Comparison of ENCODE assay signal across 21 mouse cellular contexts in the genomic region with DNA sequence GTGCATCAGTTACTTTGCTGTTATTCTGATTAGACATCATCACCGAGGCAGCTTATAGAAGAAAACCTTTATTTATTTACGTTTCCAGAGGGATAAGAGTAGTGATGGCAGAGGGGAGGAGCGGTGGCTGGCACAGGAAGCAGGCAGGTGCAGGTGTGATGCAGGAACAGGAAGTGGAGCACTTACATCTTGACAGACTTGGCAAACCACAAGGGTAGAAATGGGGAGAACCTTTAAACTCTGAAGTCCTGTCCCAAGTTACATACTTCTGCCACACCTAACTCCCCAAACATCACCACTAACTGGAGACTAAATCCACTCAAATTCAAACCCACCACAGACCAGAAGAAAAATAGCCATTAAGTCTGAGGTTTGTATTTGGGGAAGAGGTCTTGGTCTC. TPM values are rescaled to one million over a fixed set of nuclear protein-coding genes. Genes with fewer than 3 reads are reported as not detected.
DNase-seq lines count a peak whose midpoint lies in the region; ATAC-seq and TF ChIP-seq lines count a peak whose summit lies in the region.
"Had no signal": no experiment of that assay in that cellular context is flagged by ENCODE, and none has a peak within 500 bp of the region (broad histone marks: within the 10 kb centered on the region; RNA-seq: fewer than 3 reads in every experiment).

No protein-coding gene starts in this region.

- no peaks in the 10 kb centered on the region for H3K9me3 ChIP-seq in stomach, postnatal 0 days (ENCODE audit: control insufficient read depth, low read length)
- H3K9me3 ChIP-seq in forebrain, postnatal 0 days (ENCODE audit: low read length), result no peaks in the 10 kb centered on the region
- no peaks in the 10 kb centered on the region for H3K9me3 ChIP-seq in forebrain, embryonic 10.5 days
- H3K9me3 ChIP-seq in forebrain, embryonic 12.5 days, result no peaks in the 10 kb centered on the region
- H3K9me3 ChIP-seq in forebrain, embryonic 15.5 days, result no peaks in the 10 kb centered on the region
- H3K9me3 ChIP-seq: embryonic facial prominence, embryonic 13.5 days; heart, embryonic 15.5 days; hindbrain, embryonic 12.5 days; megakaryocyte, embryonic 14.5 days; midbrain, embryonic 15.5 days had no signal

- no peak for ATAC-seq in stomach, postnatal 0 days (ENCODE audit: low FRiP score, low TSS enrichment)
- ATAC-seq in forebrain, postnatal 0 days, result no peak
- ATAC-seq in forebrain, embryonic 12.5 days (ENCODE audit: low FRiP score), result no peak
- no peak for ATAC-seq in forebrain, embryonic 15.5 days (replicated peaks)
- ATAC-seq: midbrain, embryonic 15.5 days had no signal

- WGBS in stomach, postnatal 0 days, result 72% methylated on average over 3 of the region's 3 CpGs
- WGBS in forebrain, postnatal 0 days, result 91% methylated on average over 3 of the region's 3 CpGs
- WGBS in forebrain, embryonic 10.5 days, result 97% methylated on average over 3 of the region's 3 CpGs
- WGBS in forebrain, embryonic 12.5 days, result 88% methylated on average over 3 of the region's 3 CpGs
- WGBS in forebrain, embryonic 15.5 days, result 90% methylated on average over 3 of the region's 3 CpGs

- H3K9ac ChIP-seq in stomach, postnatal 0 days (ENCODE audit: low read length), result no peak overlapping the region
- H3K9ac ChIP-seq in forebrain, postnatal 0 days, result no peak overlapping the region
- no peak overlapping the region for H3K9ac ChIP-seq in forebrain, embryonic 12.5 days
- no peak overlapping the region for H3K9ac ChIP-seq in forebrain, embryonic 15.5 days (replicated peaks)
- H3K9ac ChIP-seq: embryonic facial prominence, embryonic 13.5 days; heart, embryonic 15.5 days; hindbrain, embryonic 12.5 days; midbrain, embryonic 15.5 days had no signal

- no peak overlapping the region for H3K4me3 ChIP-seq in stomach, postnatal 0 days (ENCODE audit: low read depth, low read length)
- H3K4me3 ChIP-seq in forebrain, postnatal 0 days (ENCODE audit: low read depth, low read length), result no peak overlapping the region
- no peak overlapping the region for H3K4me3 ChIP-seq in forebrain, embryonic 10.5 days
- H3K4me3 ChIP-seq in forebrain, embryonic 12.5 days (replicated peaks), result no peak overlapping the region
- H3K4me3 ChIP-seq in forebrain, embryonic 15.5 days, result no peak overlapping the region
- H3K4me3 ChIP-seq: embryonic facial prominence, embryonic 13.5 days; heart, embryonic 15.5 days; hindbrain, embryonic 12.5 days; megakaryocyte, embryonic 14.5 days; midbrain, embryonic 15.5 days; myocyte had no signal

- intact Hi-C loops in heart, postnatal 10 days (cut with DNase I), result no loop called here

- H3K4me2 ChIP-seq in stomach, postnatal 0 days (replicated peaks; ENCODE audit: low read depth), result no peak overlapping the region
- H3K4me2 ChIP-seq in forebrain, postnatal 0 days (ENCODE audit: low read depth), result no peak overlapping the region
- no peak overlapping the region for H3K4me2 ChIP-seq in forebrain, embryonic 12.5 days
- H3K4me2 ChIP-seq in forebrain, embryonic 15.5 days (replicated peaks), result no peak overlapping the region
- H3K4me2 ChIP-seq: embryonic facial prominence, embryonic 13.5 days; heart, embryonic 15.5 days; hindbrain, embryonic 12.5 days; midbrain, embryonic 15.5 days had no signal

- H3K4me1 ChIP-seq in stomach, postnatal 0 days (replicated peaks; ENCODE audit: control insufficient read depth, insufficient read depth), result no peaks in the 10 kb centered on the region
- H3K4me1 ChIP-seq in forebrain, postnatal 0 days (ENCODE audit: insufficient read depth), result no peaks in the 10 kb centered on the region
- 0 out of 2 replicates have a peak, but pooled peaks cover 3% of the 10 kb centered on the region for H3K4me1 ChIP-seq in forebrain, embryonic 10.5 days
- 0 out of 2 replicates have a peak, but pooled peaks cover 12% of the 10 kb centered on the region for H3K4me1 ChIP-seq in forebrain, embryonic 12.5 days
- H3K4me1 ChIP-seq in forebrain, embryonic 15.5 days, result peaks cover 18% of the 10 kb centered on the region; the same call in 1 of the 2 replicates
- H3K4me1 ChIP-seq: midbrain, embryonic 15.5 days had no signal

- no peak overlapping the region for H3K27ac ChIP-seq in stomach, postnatal 0 days (replicated peaks)
- H3K27ac ChIP-seq in forebrain, postnatal 0 days (ENCODE audit: low read depth, low read length), result no peak overlapping the region
- H3K27ac ChIP-seq in forebrain, embryonic 10.5 days, result no peak overlapping the region
- no peak overlapping the region for H3K27ac ChIP-seq in forebrain, embryonic 12.5 days
- no peak overlapping the region for H3K27ac ChIP-seq in forebrain, embryonic 15.5 days (replicated peaks)
- H3K27ac ChIP-seq: embryonic facial prominence, embryonic 13.5 days; heart, embryonic 15.5 days; hindbrain, embryonic 12.5 days; midbrain, embryonic 15.5 days had no signal

- no peak for TF ChIP-seq CTCF in stomach, postnatal 0 days (IDR thresholded peaks at IDR 0.05; ENCODE audit: low read depth)
- TF ChIP-seq CTCF in forebrain, postnatal 0 days (IDR thresholded peaks at IDR 0.05; ENCODE audit: low read depth), result no peak

- no peak for TF ChIP-seq EP300 in stomach, postnatal 0 days (optimal IDR thresholded peaks at IDR 0.05)

- H3K36me3 ChIP-seq in stomach, postnatal 0 days (ENCODE audit: control insufficient read depth, insufficient read depth, low read length), result no peaks in the 10 kb centered on the region; the same call in 1 of the 2 replicates
- H3K36me3 ChIP-seq in forebrain, postnatal 0 days (ENCODE audit: insufficient read depth), result 0 out of 2 replicates have a peak, but pooled peaks cover 9% of the 10 kb centered on the region
- H3K36me3 ChIP-seq in forebrain, embryonic 10.5 days (replicated peaks), result peaks cover 22% of the 10 kb centered on the region
- peaks cover 19% of the 10 kb centered on the region for H3K36me3 ChIP-seq in forebrain, embryonic 12.5 days (replicated peaks)
- H3K36me3 ChIP-seq in forebrain, embryonic 15.5 days, result 0 out of 2 replicates have a peak, but pooled peaks cover 3% of the 10 kb centered on the region
- H3K36me3 ChIP-seq: heart, embryonic 15.5 days; midbrain, embryonic 15.5 days had no signal

- peak; percentile 68 for DNase-seq in heart, adult 11 months
- DNase-seq in heart, postnatal 10 days, result no peak
- DNase-seq in induced T-regulatory cell, adult 2 months (ENCODE audit: low read depth), result peak; percentile 79
- peak; percentile 18 for DNase-seq in stomach, postnatal 0 days (ENCODE audit: low spot score)
- no peak for DNase-seq in forebrain, postnatal 0 days
- DNase-seq in forebrain, embryonic 10.5 days (ENCODE audit: extremely low spot score, low spot score), result no peak
- DNase-seq: adrenal gland, postnatal 14 days; cerebellum, postnatal 10 days; heart, adult 18-20 months; kidney, postnatal 36 days; left cerebral cortex, postnatal 4 days; liver; lung, postnatal 10 days had no signal

- no peaks in the 10 kb centered on the region for H3K27me3 ChIP-seq in stomach, postnatal 0 days (ENCODE audit: control insufficient read depth, insufficient read depth, low read length)
- H3K27me3 ChIP-seq in forebrain, postnatal 0 days (ENCODE audit: insufficient read depth, low read length), result no peaks in the 10 kb centered on the region
- no peaks in the 10 kb centered on the region for H3K27me3 ChIP-seq in forebrain, embryonic 10.5 days (ENCODE audit: poor library complexity, severe bottlenecking)
- H3K27me3 ChIP-seq in forebrain, embryonic 12.5 days, result no peaks in the 10 kb centered on the region
- no peaks in the 10 kb centered on the region for H3K27me3 ChIP-seq in forebrain, embryonic 15.5 days
- H3K27me3 ChIP-seq: embryonic facial prominence, embryonic 13.5 days; heart, embryonic 15.5 days; hindbrain, embryonic 12.5 days; midbrain, embryonic 15.5 days had no signal

RNA-seq across cellular contexts. Expression of a gene that starts 51.7 kb away (rescaled TPM):
- total RNA-seq in heart, postnatal 10 days (2021), result 10 to 100 TPM; 41.0 to 41.2 TPM
- polyA plus RNA-seq in stomach, postnatal 0 days (2015; fragmentation: Nextera tagmentation; extraction: Ambion mirVana), result 7.8 and 8.7 TPM in 2 replicates
- total RNA-seq in forebrain, postnatal 0 days (2014; rRNA removed), result 79.2 and 90.5 TPM in 2 replicates
- 30.1 and 43.5 TPM in 2 replicates for polyA plus RNA-seq in forebrain, postnatal 0 days (2015; fragmentation: Nextera tagmentation; extraction: Ambion mirVana)
- polyA plus RNA-seq in forebrain, embryonic 10.5 days (2016; fragmentation: Nextera tagmentation; extraction: Ambion mirVana), result 38.7 and 40.7 TPM in 2 replicates
- 65.4 and 71.4 TPM in 2 replicates for polyA plus RNA-seq in forebrain, embryonic 12.5 days (2016; fragmentation: Nextera tagmentation; extraction: Ambion mirVana)
- polyA plus RNA-seq in forebrain, embryonic 15.5 days (2015; fragmentation: Nextera tagmentation; extraction: Ambion mirVana), result 82.5 and 86.7 TPM in 2 replicates

RNA-seq across cellular contexts. Expression of a gene that starts 52.1 kb away (rescaled TPM):
- 10 to 100 TPM; 30.0 to 32.2 TPM for total RNA-seq in heart, postnatal 10 days (2021)
- polyA plus RNA-seq in stomach, postnatal 0 days (2015; fragmentation: Nextera tagmentation; extraction: Ambion mirVana), result 45.2 and 45.3 TPM in 2 replicates
- total RNA-seq in forebrain, postnatal 0 days (2014; rRNA removed), result 62.5 and 69.5 TPM in 2 replicates
- polyA plus RNA-seq in forebrain, postnatal 0 days (2015; fragmentation: Nextera tagmentation; extraction: Ambion mirVana), result 94.8 and 97.1 TPM in 2 replicates
- polyA plus RNA-seq in forebrain, embryonic 10.5 days (2016; fragmentation: Nextera tagmentation; extraction: Ambion mirVana), result 61.5 and 67.1 TPM in 2 replicates
- polyA plus RNA-seq in forebrain, embryonic 12.5 days (2016; fragmentation: Nextera tagmentation; extraction: Ambion mirVana), result 76.7 and 79.5 TPM in 2 replicates
- polyA plus RNA-seq in forebrain, embryonic 15.5 days (2015; fragmentation: Nextera tagmentation; extraction: Ambion mirVana), result 111 and 118 TPM in 2 replicates

Comparison
In these comparisons a context has a peak if more than half of its experiments do, and no peak if none do; other contexts are left out.
1. DNase-seq: peak in heart, adult 11 months (single experiment), induced T-regulatory cell, adult 2 months (single experiment) and stomach, postnatal 0 days (single experiment); none in heart, postnatal 10 days (0 of 2), forebrain, postnatal 0 days (single experiment) and forebrain, embryonic 10.5 days (single experiment).